Mouse (Mus musculus): ENCODE measurements around the gene Arid3b. TPM values are rescaled to one million over a fixed set of nuclear protein-coding genes. Genes with fewer than 3 reads are reported as not detected.

Gene Arid3b
- polyA plus RNA-seq, 1 experiment: 93.0 TPM

- no peak overlapping the region for H3K27ac ChIP-seq (ENCODE audit: insufficient read depth, low read length)
- H3K9me3 ChIP-seq (replicated peaks; ENCODE audit: control insufficient read depth, insufficient read depth, low read length, poor library complexity, severe bottlenecking): no peaks in the 10 kb centered on the region
- TF ChIP-seq POLR2A (IDR thresholded peaks at IDR 0.05; ENCODE audit: insufficient read depth, low read length) (no peak), EP300 (IDR thresholded peaks at IDR 0.05; ENCODE audit: insufficient read depth, low read depth, low read length) (no peak), CTCF (IDR thresholded peaks at IDR 0.05; ENCODE audit: low read depth, low read length) (no peak)
- H3K4me3 ChIP-seq (ENCODE audit: low read depth, low read length): no peak overlapping the region
- no peak overlapping the region for H3K9ac ChIP-seq (ENCODE audit: low read depth, poor library complexity, severe bottlenecking)
- no peaks in the 10 kb centered on the region for H3K27me3 ChIP-seq (ENCODE audit: control insufficient read depth, insufficient read depth, low read length, poor library complexity, severe bottlenecking)
- peaks cover 4% of the 10 kb centered on the region for H3K4me1 ChIP-seq (ENCODE audit: control insufficient read depth, insufficient read depth, low read length)
- H3K36me3 ChIP-seq (ENCODE audit: control insufficient read depth, insufficient read depth, low read length, poor library complexity, severe bottlenecking): 0 out of 2 replicates have a peak, but pooled peaks cover 4% of the 10 kb centered on the region
These were observed 13.8 kb downstream of the Arid3b start for GRCm38 (mm10) chr9:57822812-57823211.

DNA sequence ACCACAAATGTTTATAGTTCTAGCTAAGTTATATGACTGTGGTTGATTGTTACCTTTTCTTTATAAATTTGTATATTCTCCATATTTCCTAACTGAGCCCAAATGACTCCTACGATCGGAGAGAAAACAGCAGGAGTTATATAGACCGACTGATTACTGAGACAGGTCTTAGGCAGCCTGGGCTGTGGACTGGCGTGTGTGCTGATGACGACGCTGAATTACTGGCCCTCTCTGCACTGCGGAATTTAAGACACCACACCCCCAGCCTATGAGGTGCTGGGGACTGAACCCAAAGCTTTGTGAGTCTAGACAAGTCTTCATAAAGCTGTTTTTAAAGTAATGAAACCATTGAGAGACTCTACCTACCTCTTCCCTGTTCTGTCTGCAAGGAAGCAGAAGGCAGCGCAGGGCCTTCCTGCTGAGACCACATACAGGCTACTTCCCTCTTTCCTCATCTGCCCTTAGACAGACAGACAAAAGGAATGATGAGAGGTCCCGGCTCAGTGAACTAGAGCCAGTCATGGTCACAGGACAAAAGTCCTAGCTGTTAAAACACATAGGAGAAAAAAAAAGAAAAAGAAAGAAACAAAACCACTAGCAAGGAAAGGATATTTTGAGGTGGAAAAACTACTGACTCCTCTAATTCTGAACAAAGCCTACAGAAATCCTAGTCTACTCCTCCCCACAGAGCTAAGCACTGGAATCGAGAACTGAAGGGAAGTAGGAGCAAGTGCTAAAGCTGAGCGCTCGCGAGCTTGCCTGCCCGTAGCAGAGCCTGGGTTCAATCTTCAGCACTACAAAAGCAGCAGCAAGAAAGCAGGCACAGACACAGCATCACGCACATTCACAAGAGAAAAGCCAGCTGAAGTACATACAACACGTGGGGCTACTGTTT lies 16.2 kb downstream of the Arid3b start:
- no peak overlapping the region for H3K9ac ChIP-seq (ENCODE audit: low read depth, poor library complexity, severe bottlenecking)
- H3K4me1 ChIP-seq (ENCODE audit: control insufficient read depth, insufficient read depth, low read length): peaks cover 7% of the 10 kb centered on the region
- no peak for TF ChIP-seq POLR2A (IDR thresholded peaks at IDR 0.05; ENCODE audit: insufficient read depth, low read length)
- TF ChIP-seq EP300 (IDR thresholded peaks at IDR 0.05; ENCODE audit: insufficient read depth, low read depth, low read length): no peak
- TF ChIP-seq CTCF (IDR thresholded peaks at IDR 0.05; ENCODE audit: low read depth, low read length): no peak
- no peaks in the 10 kb centered on the region for H3K9me3 ChIP-seq (replicated peaks; ENCODE audit: control insufficient read depth, insufficient read depth, low read length, poor library complexity, severe bottlenecking)
- no peaks in the 10 kb centered on the region for H3K27me3 ChIP-seq (ENCODE audit: control insufficient read depth, insufficient read depth, low read length, poor library complexity, severe bottlenecking)
- no peak overlapping the region for H3K4me3 ChIP-seq (ENCODE audit: low read depth, low read length)
- no peak overlapping the region for H3K27ac ChIP-seq (ENCODE audit: insufficient read depth, low read length)
- H3K36me3 ChIP-seq (ENCODE audit: control insufficient read depth, insufficient read depth, low read length, poor library complexity, severe bottlenecking): no peaks in the 10 kb centered on the region

DNA sequence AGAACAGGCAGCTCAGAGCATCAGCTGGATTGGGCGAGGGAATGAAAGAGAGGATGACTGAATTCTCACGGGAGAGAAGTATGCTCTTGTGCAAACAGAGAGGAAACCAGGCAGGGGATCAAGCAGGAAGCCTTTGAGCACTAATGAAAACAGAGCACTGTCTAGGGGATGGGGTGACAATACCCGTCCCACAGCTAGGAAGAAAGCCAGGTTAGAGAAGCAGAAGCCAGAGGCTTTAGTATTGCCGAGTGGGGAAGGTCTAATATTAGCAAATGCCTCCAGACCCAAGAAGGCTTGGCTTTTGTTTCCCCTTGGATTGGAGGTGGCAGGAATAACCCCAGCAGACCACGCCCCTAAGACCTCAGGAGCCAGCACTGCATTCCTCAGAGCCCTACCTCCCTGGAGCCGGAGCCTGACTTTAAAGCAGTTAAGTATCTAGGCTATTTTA lies 19.3 kb downstream of the Arid3b start:
- peaks cover 11% of the 10 kb centered on the region for H3K4me1 ChIP-seq (ENCODE audit: control insufficient read depth, insufficient read depth, low read length)
- H3K36me3 ChIP-seq (ENCODE audit: control insufficient read depth, insufficient read depth, low read length, poor library complexity, severe bottlenecking): no peaks in the 10 kb centered on the region
- H3K27ac ChIP-seq (ENCODE audit: insufficient read depth, low read length): peak overlapping the region; percentile 79
- H3K9me3 ChIP-seq (replicated peaks; ENCODE audit: control insufficient read depth, insufficient read depth, low read length, poor library complexity, severe bottlenecking): no peaks in the 10 kb centered on the region
- H3K4me3 ChIP-seq (ENCODE audit: low read depth, low read length): no peak overlapping the region
- no peak overlapping the region for H3K9ac ChIP-seq (ENCODE audit: low read depth, poor library complexity, severe bottlenecking)
- TF ChIP-seq POLR2A (IDR thresholded peaks at IDR 0.05; ENCODE audit: insufficient read depth, low read length) (no peak), EP300 (IDR thresholded peaks at IDR 0.05; ENCODE audit: insufficient read depth, low read depth, low read length) (no peak), CTCF (IDR thresholded peaks at IDR 0.05; ENCODE audit: low read depth, low read length) (no peak)
- H3K27me3 ChIP-seq (ENCODE audit: control insufficient read depth, insufficient read depth, low read length, poor library complexity, severe bottlenecking): no peaks in the 10 kb centered on the region

- Histone ChIP-seq H3K9ac (ENCODE audit: low read depth, poor library complexity, severe bottlenecking) (no peak overlapping the region), H3K9me3 (replicated peaks; ENCODE audit: control insufficient read depth, insufficient read depth, low read length, poor library complexity, severe bottlenecking) (no peaks in the 10 kb centered on the region), H3K4me1 (ENCODE audit: control insufficient read depth, insufficient read depth, low read length) (peaks cover 7% of the 10 kb centered on the region), H3K36me3 (ENCODE audit: control insufficient read depth, insufficient read depth, low read length, poor library complexity, severe bottlenecking) (no peaks in the 10 kb centered on the region; the same call in 1 of the 2 replicates), H3K27me3 (ENCODE audit: control insufficient read depth, insufficient read depth, low read length, poor library complexity, severe bottlenecking) (no peaks in the 10 kb centered on the region), H3K4me3 (ENCODE audit: low read depth, low read length) (no peak overlapping the region), H3K27ac (ENCODE audit: insufficient read depth, low read length) (no peak overlapping the region)
- TF ChIP-seq EP300 (IDR thresholded peaks at IDR 0.05; ENCODE audit: insufficient read depth, low read depth, low read length) (no peak), CTCF (IDR thresholded peaks at IDR 0.05; ENCODE audit: low read depth, low read length) (no peak), POLR2A (IDR thresholded peaks at IDR 0.05; ENCODE audit: insufficient read depth, low read length) (no peak)
These were observed 21.7 kb downstream of the Arid3b start for GRCm38 (mm10) chr9:57814866-57815265.

DNA sequence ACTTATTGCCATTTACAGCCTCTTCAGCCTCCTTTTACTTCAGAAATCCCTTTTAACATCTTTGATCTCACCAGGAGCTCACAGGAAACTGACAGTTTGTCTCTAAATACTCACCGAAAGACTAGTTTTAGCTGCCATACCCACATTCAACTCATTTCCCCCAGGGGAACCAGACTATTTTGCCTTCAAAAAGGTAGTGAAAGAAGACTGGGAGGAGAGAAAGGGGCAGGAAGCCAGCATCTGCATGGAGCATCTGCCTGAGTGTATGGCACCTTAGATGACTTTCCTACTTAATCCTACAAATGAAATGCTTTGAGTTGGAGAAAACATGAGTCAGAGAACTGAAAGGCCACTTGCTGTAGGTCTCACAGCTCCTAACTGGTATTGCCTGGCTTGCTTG lies 22.6 kb downstream of the Arid3b start:
- no peak overlapping the region for H3K9ac ChIP-seq (ENCODE audit: low read depth, poor library complexity, severe bottlenecking)
- H3K36me3 ChIP-seq (ENCODE audit: control insufficient read depth, insufficient read depth, low read length, poor library complexity, severe bottlenecking): no peaks in the 10 kb centered on the region; the same call in 1 of the 2 replicates
- no peak overlapping the region for H3K4me3 ChIP-seq (ENCODE audit: low read depth, low read length)
- no peaks in the 10 kb centered on the region for H3K9me3 ChIP-seq (replicated peaks; ENCODE audit: control insufficient read depth, insufficient read depth, low read length, poor library complexity, severe bottlenecking)
- peaks cover 7% of the 10 kb centered on the region for H3K4me1 ChIP-seq (ENCODE audit: control insufficient read depth, insufficient read depth, low read length)
- no peaks in the 10 kb centered on the region for H3K27me3 ChIP-seq (ENCODE audit: control insufficient read depth, insufficient read depth, low read length, poor library complexity, severe bottlenecking)
- TF ChIP-seq EP300 (IDR thresholded peaks at IDR 0.05; ENCODE audit: insufficient read depth, low read depth, low read length) (no peak), POLR2A (IDR thresholded peaks at IDR 0.05; ENCODE audit: insufficient read depth, low read length) (no peak), CTCF (IDR thresholded peaks at IDR 0.05; ENCODE audit: low read depth, low read length) (no peak)
- H3K27ac ChIP-seq (ENCODE audit: insufficient read depth, low read length): no peak overlapping the region; the same call in 1 of the 2 replicates

Data from ES-Bruce4 (cell line).